Mouse (Mus musculus): Measurements from ENCODE around the gene C9.

The C9 gene

DNA sequence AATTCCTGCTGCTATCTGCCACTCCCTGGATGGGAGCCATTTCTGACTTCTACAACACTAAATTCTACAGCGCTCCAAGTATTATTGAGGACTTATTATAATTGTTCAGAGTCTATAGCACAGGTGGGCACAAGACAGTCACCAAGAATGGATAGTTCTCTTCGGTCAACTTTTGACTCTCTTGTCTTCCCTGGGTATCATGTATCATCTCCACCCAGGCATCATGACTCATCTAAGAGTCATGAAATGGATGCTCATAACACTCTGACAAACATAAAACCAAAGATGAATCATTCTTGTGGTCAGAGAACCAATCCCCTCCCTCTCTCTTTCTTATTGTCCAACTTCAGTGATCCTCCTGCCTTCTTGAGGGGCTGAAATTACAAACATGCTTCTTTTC is 47.3 kb downstream of the C9 start:
- no peak for DNase-seq

DNA sequence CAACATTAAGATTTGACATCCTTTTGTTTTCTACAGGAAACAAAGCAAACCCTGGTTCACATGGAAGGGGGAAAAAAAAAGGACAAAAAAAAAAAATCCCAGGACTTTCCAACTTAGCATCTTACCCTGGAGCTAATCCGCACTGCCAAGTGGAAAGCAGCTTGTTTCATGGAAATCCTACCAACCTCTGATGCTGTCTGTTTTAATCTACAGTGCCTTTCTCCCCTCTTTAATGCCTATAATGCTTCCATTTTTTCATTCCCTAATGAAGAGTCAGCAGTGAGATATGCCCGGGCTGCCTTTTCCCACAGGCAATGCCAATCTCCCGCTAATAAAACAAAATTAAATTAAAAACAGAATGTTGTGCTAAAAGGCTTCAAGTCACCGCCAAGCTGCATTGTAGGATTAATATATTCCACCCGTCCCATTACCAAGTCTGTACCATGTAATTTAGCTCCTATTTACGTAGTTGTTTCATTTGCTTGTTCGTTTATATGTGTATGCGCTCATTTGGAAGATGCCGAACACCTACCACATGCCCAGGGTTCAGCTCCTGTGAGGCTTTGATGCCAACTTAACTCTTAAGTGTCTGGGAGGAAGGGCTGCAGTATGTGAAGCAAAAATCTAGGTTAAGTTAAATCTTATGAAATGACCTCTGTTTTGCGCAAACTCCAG is 53.4 kb downstream of the C9 start:
- DNase-seq: no peak

DNA sequence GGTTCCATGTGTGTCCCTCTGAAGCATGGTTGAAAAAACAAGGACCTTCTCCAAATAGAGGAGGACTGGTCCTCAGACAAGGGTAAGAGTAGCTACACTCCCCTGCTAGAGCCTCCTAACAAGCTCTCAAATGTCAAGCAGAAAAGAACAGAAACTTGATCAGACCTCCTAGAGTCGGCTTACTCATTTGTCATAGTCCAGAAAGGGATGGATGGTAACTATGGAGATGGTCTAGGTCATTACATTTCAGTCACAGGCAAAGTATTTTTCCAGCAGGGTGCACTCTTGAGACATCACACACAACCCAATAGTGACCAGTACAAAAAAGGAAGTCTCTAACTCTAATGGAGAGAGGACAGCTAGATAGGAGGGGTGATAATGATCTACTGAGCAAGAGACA is 55.7 kb downstream of the C9 start:
- DNase-seq: no peak

DNA sequence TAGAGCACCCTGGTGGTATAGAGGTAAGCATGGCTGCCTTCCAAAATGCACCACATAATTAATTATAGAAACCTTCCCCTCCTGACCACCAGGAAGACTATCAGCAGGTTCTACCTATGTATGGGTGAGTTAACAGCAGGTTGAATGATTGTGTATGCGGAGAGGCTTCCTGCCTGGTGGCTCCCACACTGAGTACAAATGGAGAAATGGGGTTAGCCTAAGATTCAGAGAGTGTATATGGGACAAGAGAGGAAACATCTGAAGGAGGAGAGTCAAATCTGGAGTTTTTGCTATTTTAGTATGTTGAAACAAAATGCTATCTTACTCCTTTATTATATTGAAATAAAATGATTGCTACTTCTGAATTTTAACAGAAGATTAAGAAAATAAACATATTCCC is 72.4 kb downstream of the C9 start:
- DNase-seq: no peak

DNA sequence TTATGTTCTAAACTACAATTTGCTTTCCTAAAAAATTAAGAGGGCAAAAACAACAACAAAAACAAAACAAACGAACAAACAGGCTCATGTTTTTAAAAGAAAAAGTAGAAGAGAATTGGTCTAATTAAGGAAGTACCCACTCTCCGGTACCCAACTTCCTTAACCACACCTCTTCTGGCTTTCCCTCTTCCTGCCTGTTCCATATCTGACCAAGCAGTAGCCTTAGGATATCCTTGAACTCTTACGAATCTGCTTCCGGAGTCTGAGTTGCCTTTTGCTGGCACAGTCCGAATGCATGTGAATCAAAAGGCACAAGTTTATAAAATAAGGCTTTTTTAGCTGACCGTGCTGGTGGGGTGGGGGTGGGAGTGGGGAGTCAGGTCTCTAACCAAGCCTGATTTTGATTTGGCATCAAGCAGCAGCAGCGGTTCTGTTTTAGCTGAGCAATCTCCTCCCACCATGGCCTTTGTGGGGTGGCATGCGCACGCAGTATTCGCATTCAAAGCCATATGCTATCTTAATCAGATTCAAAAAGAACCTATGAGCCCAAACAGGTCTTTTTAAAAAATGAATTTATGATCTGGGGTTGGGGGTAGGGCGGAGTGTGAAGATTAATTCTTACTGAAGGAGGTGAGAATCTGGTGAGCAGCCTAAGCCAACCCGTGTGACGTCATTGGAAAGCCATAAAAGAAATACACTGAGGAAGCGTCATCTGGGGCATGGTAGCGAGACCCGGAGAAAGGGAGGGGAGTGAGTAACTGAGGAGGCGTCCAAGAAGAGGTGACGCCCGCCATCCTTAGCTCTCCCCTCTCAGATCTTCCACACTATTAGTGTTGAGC is 74.5 kb downstream of the C9 start:
- no peak for DNase-seq

DNA sequence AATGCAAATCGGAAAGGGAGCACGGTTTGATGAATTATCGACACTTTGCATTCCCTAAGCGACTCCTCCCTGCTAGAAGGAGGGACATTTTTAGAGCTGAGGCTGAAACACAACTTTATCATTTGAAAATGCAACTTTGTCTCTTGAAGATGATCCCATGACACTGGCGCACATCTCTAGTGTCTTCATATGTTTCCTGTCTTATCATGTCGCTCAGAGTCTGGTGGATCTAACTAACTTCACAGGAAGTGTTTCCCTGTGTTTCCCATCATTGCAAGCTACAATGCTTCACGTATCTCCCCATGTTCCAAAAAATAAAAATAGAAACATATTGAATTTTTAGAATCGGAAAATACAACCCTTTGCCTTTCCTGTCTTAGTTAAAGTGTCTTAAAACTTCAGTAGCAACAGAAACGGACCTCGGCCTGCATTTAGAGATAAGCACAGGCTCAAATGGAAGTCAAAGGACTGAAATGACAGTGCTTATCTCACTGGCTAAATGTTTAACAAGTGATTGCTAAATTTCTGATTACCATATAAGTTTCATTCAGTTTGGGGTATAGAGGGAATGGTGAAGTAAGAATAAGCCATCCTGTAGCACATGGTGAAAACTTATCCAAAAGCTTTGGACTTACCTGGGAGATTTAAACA is 75.5 kb downstream of the C9 start:
- DNase-seq: no peak

DNA sequence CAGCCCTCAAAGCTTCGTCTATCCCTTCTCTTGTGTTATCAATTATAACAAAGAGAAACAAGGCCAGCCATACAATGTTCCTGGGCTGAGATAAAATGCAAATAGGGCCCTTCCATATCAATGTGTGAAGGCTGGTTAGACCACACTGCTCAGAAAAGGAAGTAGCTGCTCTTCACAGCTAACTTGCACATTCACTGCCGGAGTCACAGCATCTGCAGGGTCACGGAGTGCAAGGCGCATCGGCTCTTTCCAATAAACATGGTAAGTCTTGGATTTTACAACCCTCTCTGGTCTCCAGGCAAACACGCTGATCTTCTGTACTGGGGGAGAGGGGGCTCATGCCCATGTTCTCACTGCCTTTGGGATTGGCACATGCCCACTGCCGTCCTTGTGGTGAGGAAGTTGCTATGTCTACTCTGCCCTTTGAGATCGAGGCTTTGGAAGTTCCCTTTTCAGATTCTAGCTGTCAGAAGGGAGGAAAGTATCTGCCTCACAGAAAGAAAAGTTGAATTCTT is 77.6 kb downstream of the C9 start, which contains the start of gene Fyb:
Gene Fyb (plus strand): TSS at position 201 of the 515 bp plus-strand sequence.
- DNase-seq: peak; percentile 32

DNA sequence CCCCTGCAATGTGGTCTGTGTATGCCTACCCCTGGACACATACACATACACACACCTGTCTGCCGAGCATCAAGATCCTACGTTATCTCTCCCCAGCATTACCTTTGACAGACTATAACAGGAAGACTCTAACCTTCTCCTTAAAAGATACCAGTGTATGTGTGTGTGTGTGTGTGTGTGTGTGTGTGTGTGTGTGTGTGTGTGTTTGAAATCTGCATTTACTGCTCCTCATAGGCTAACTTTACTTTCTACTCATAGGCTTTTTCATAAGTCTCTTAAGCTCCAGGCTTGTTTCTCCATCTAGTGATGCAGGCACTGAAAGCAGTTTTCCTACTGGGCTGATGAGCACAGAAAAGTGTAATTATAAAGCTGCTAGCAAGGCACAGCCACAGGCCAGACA is 79.7 kb downstream of the C9 start:
- DNase-seq: no peak

DNA sequence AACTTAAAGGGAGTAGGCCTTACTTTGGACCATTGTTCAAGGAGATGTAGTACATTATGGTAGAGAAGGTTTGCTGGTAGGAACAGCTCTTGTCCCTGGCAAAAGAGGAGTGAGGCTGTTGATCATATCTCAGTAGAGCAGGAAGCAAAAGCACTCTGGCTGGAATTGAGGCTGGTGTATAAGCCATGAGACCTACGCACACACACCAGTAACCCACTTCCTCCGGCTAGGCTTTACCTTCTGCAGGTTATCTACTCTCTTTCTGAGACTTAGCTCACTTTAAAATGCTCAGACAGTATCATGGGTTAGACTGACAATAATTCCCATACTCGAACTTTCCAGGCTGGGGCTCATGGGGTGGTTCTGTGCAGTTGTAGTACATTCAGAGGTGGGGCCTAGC is 80.3 kb downstream of the C9 start:
- DNase-seq: peak; percentile 28

DNA sequence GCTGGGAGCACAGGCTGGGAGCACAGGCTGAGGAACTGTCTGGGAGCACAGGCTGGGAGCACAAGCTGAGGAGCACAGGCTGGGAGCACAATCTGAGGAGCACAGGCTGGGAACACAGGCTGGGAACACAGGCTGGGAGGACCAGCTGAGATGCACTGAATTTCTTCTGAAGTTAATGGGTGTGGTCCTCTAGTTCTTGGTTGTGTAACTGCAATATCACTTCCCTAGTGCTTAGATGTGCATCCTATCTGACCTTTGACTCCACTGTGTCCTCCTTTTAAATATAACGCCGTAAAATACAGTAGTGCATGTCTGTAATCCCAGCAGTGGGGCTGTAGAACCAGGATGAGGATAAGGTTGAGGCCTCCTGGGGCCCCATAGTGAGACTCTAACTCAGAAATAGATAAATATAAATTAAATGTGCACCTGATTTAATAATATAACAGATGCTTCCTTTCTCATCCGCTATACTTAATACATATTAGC is 88.8 kb downstream of the C9 start:
- no peak for DNase-seq

DNA sequence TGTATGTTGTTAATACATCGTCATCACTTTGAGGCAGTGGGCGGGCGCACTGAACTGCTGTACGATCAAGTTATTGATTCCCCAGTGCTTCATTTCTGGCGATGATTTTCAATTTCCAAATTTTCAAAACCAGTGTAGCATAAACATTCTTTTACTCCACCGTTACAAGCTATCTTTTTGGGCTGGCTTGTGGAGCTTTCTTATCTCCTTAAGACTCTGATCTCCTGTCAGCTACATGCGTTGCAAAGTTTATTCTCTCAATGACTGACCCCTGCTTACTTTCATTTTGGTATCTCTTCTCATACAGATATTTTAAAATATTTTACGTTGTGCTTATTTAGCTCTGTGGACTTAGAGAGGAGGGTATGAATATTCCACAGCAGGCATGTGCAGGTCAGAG is 89.5 kb downstream of the C9 start:
- DNase-seq: no peak

DNA sequence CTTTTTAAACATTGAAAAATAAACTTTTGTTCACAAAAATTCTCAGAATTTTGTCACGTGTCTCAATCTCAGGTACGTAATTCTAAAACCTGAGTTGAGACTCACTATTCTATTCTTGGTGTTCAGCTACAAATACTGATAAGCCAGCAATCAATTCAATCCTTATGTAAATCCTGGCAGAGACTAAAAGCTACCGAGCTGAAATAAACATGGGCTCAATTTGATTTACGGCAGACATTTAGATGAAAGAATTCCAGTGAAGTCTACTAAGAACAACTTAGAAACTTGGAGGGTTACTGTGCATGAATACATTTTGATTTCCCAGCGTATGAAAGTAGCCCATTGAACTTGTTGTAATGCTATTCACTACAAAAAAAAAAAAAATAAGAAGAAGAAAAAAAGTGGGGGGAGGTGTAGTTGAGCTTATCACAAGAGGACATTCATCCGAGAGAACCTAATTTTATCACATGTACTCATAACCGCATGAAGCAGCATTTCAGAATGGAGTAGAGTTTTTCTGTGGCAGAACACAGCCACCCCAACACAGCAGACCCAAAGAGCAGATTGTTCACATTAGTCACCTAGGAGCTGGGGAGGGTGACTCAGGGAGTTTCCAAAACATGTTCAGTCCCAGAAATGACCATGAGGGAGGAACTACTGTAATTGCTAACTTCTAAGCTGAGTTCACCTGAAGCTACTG is 94.7 kb downstream of the C9 start:
- DNase-seq: no peak

Measured in thymus, postnatal 14 days (tissue).